Mouse (Mus musculus): Measurements from ENCODE around the gene 1700007K13Rik. TPM values are rescaled to one million over a fixed set of nuclear protein-coding genes. Genes with fewer than 3 reads are reported as not detected.

The 1700007K13Rik gene
- 0.98 and 1.6 TPM in 2 replicates for total RNA-seq (2012; rRNA removed)
- 0.74 TPM in 2 replicates for total RNA-seq (2014; rRNA removed)
- 1.3 TPM in 1 of 2 replicates, not detected in the other for polyA plus RNA-seq (2012; ENCODE audit: insufficient read length, low read depth)

GRCm38 (mm10) chr2:28465836-28466518, at the start of gene 1700007K13Rik:
Gene 1700007K13Rik (minus strand): TSS chr2:28466332.
- DNase-seq (ENCODE audit: extremely low read depth), result peak; percentile 55
- H3K4me2 ChIP-seq (ENCODE audit: insufficient read depth, low read depth, poor library complexity, severe bottlenecking), result peak within 1 kb of the TSS; percentile 89
- no peak within 1 kb of the TSS for H3K27ac ChIP-seq (ENCODE audit: insufficient read depth, low read depth)
- H3K4me3 ChIP-seq (replicated peaks in 1 of 3; ENCODE audit: low read depth in 2 of 3, low read length in 2 of 3, poor library complexity in 1 of 3), result peak within 1 kb of the TSS in 1 of 3 experiments; percentile 16
- dilution Hi-C loops (cut with MboI; ENCODE audit: extremely low pct_ligation_motif_present, extremely low pct_unique_long_range_greater_than_20kb, low sequenced_read_pairs) (no loop called here), in situ Hi-C loops (cut with MboI; ENCODE audit: low pct_ligation_motif_present, low pct_unique_long_range_greater_than_20kb, low sequenced_read_pairs) (no loop called here)
- no peak within 1 kb of the TSS for H3K9ac ChIP-seq (ENCODE audit: insufficient read depth, low read depth)
- no peak for TF ChIP-seq ZC3H11A (IDR thresholded peaks at IDR 0.05; ENCODE audit: low read depth, low read length)
- TF ChIP-seq ZMIZ1 (IDR thresholded peaks at IDR 0.05; ENCODE audit: low read depth, low read length), result no peak
- TF ChIP-seq ETS1 (conservative IDR thresholded peaks at IDR 0.05; ENCODE audit: low read depth, low read length), result no peak
- no peak for TF ChIP-seq E2F4 (IDR thresholded peaks at IDR 0.05; ENCODE audit: insufficient replicate concordance, low read depth, low read length)
- TF ChIP-seq MXI1 (IDR thresholded peaks at IDR 0.05; ENCODE audit: low read depth, low read length), result peak; percentile 82
- no peak for TF ChIP-seq CHD1 (IDR thresholded peaks at IDR 0.05; ENCODE audit: low read depth, low read length)
- no peak for TF ChIP-seq MAFK (IDR thresholded peaks at IDR 0.05; ENCODE audit: insufficient replicate concordance, low read length)
- TF ChIP-seq RCOR1 (conservative IDR thresholded peaks at IDR 0.05; ENCODE audit: low read depth, low read length), result no peak
- TF ChIP-seq MAZ (IDR thresholded peaks at IDR 0.05; ENCODE audit: low read depth, low read length), result no peak
- peak; percentile 56; the same call in 1 of the 2 replicates for TF ChIP-seq USF2 (conservative IDR thresholded peaks at IDR 0.05; ENCODE audit: low read depth, low read length)
- no peak for TF ChIP-seq MEF2A (IDR thresholded peaks at IDR 0.05; ENCODE audit: borderline replicate concordance, low read depth, low read length)
- no peak for TF ChIP-seq SMC3 (IDR thresholded peaks at IDR 0.05; ENCODE audit: low read depth, low read length)
- no peak for TF ChIP-seq CHD2 (IDR thresholded peaks at IDR 0.05; ENCODE audit: low read length)
- TF ChIP-seq GABPA (IDR thresholded peaks at IDR 0.05; ENCODE audit: insufficient replicate concordance, low read depth, low read length), result no peak
- no peak for TF ChIP-seq KAT2A (IDR thresholded peaks at IDR 0.05; ENCODE audit: insufficient replicate concordance, low read length)
- TF ChIP-seq NELFE (IDR thresholded peaks at IDR 0.05; ENCODE audit: low read depth, low read length), result no peak
- no peak for TF ChIP-seq JUN (IDR thresholded peaks at IDR 0.05; ENCODE audit: insufficient read depth, low read depth, low read length)
- TF ChIP-seq PAX5 (IDR thresholded peaks at IDR 0.05; ENCODE audit: low read length), result no peak
- TF ChIP-seq MYC (IDR thresholded peaks at IDR 0.05; ENCODE audit: low read depth, low read length), result no peak
- no peak for TF ChIP-seq EP300 (IDR thresholded peaks at IDR 0.05; ENCODE audit: low read length)
- TF ChIP-seq IRF4 (IDR thresholded peaks at IDR 0.05; ENCODE audit: low read depth, low read length), result no peak
- TF ChIP-seq JUND (conservative IDR thresholded peaks at IDR 0.05; ENCODE audit: low read depth, low read length), result no peak
- TF ChIP-seq RAD21 (IDR thresholded peaks at IDR 0.05; ENCODE audit: low read depth, low read length), result no peak
- TF ChIP-seq TBP (conservative IDR thresholded peaks at IDR 0.05; ENCODE audit: low read depth, low read length), result no peak
- no peak for TF ChIP-seq ELF1 (IDR thresholded peaks at IDR 0.05; ENCODE audit: low read depth, low read length)
- TF ChIP-seq UBTF (IDR thresholded peaks at IDR 0.05; ENCODE audit: low read depth, low read length), result 0 out of 2 replicates have a peak, but pooled peaks have one; percentile 58
- no peak for TF ChIP-seq NRF1 (IDR thresholded peaks at IDR 0.05; ENCODE audit: low read depth, low read length)
- TF ChIP-seq POLR2AphosphoS2 (IDR thresholded peaks at IDR 0.05; ENCODE audit: low read depth, low read length), result no peak
- 0 out of 2 replicates have a peak, but pooled peaks have one; percentile 14 for TF ChIP-seq BHLHE40 (IDR thresholded peaks at IDR 0.05; ENCODE audit: low read depth, low read length)
- no peak for TF ChIP-seq ZNF384 (IDR thresholded peaks at IDR 0.05; ENCODE audit: low read depth, low read length)
- peak; percentile 83 for TF ChIP-seq USF1 (IDR thresholded peaks at IDR 0.05; ENCODE audit: low read depth, low read length)
- no peak for TF ChIP-seq ZKSCAN1 (IDR thresholded peaks at IDR 0.05; ENCODE audit: borderline replicate concordance, low read depth, low read length)
- TF ChIP-seq MAX (IDR thresholded peaks at IDR 0.05; ENCODE audit: low read length), result no peak
- TF ChIP-seq SIN3A (IDR thresholded peaks at IDR 0.05; ENCODE audit: low read length), result peak; percentile 94
- TF ChIP-seq HCFC1 (IDR thresholded peaks at IDR 0.05; ENCODE audit: low read depth, low read length), result no peak
- TF ChIP-seq POLR2A (IDR thresholded peaks at IDR 0.05; ENCODE audit: low read depth, low read length), result no peak
- no peak for TF ChIP-seq TCF12 (IDR thresholded peaks at IDR 0.05; ENCODE audit: low read depth, low read length)
- TF ChIP-seq CTCF (conservative IDR thresholded peaks at IDR 0.05 in 1 of 2, IDR thresholded peaks at IDR 0.05 in 1 of 2; ENCODE audit: low read depth in 2 of 2, low read length in 2 of 2), result no peak
- H3K79me2 ChIP-seq (replicated peaks; ENCODE audit: control insufficient read depth, extremely low read depth, insufficient read depth, poor library complexity, severe bottlenecking), result peaks cover 14% of the 10 kb centered on the region
- H3K27me3 ChIP-seq (replicated peaks), result peaks cover 52% of the 10 kb centered on the region
- H3K4me1 ChIP-seq (ENCODE audit: control insufficient read depth in 1 of 2, insufficient read depth in 2 of 2), result peaks cover 11 to 21% of the 10 kb centered on the region in 2 experiments
- H3K9me3 ChIP-seq (replicated peaks; ENCODE audit: low read length), result no peaks in the 10 kb centered on the region
- peaks cover 13 to 22% of the 10 kb centered on the region in 2 experiments for H3K36me3 ChIP-seq (replicated peaks in 1 of 2; ENCODE audit: control insufficient read depth in 1 of 2, insufficient read depth in 1 of 2, low read length in 1 of 2)

Measured in CH12.LX (cell line).